Mouse (Mus musculus) forebrain, embryonic 10.5 days (tissue): Measurements from ENCODE around the gene Hoxa7. TPM values are rescaled to one million over a fixed set of nuclear protein-coding genes. Genes with fewer than 3 reads are reported as not detected.

ENCODE experiments used
- DNase-seq: peaks from one replicate; pipeline ENCODE4 v3.0.0-alpha.2; 2017; ENCODE audit warnings: low spot score; ENCODE audit errors: extremely low spot score
- H3K27ac ChIP-seq: fragments of 300-500 bp; sonication (generic); 2 replicates; pipeline ENCODE4 v1.5.1; 2016; ENCODE audit warnings: mild to moderate bottlenecking
- H3K27me3 ChIP-seq: fragments of 300-500 bp; sonication (generic); 2 replicates; pipeline ENCODE4 v1.6.1; 2016; ENCODE audit warnings: mild to moderate bottlenecking; ENCODE audit not compliant: poor library complexity, severe bottlenecking
- H3K36me3 ChIP-seq: fragments of 300-500 bp; sonication (generic); replicated peaks from 2 replicates; pipeline ENCODE4 v1.6.1; 2016; ENCODE audit warnings: mild to moderate bottlenecking, moderate library complexity
- H3K4me1 ChIP-seq: fragments of 300-500 bp; sonication (generic); 2 replicates; pipeline ENCODE4 v1.6.1; 2016
- H3K4me3 ChIP-seq: fragments of 300-500 bp; sonication (generic); 2 replicates; pipeline ENCODE4 v1.5.1; 2016; ENCODE audit warnings: mild to moderate bottlenecking, moderate library complexity
- H3K9me3 ChIP-seq: fragments of 300-500 bp; sonication (generic); 2 replicates; pipeline ENCODE4 v1.6.1; 2016; ENCODE audit warnings: mild to moderate bottlenecking, moderate library complexity
- WGBS: fragments of 180-500 bp; shearing (Covaris S2); methylation state at CpG from one replicate; pipeline ENCODE4 v1.1.7; 2016; 5-methylcytosine and 5-hydroxymethylcytosine counted together
- microRNA counts: library from miRNA; unstranded; fragments of <30 nt; microRNA quantifications from one replicate; lab custom pipeline; 2017
- microRNA-seq: library from miRNA; unstranded; fragments of <30 nt; microRNA quantifications from one replicate; pipeline ENCODE4, GENCODE M21; 2017
- polyA plus RNA-seq: library from polyadenylated mRNA; unstranded; fragments of >200 nt; fragmentation: Nextera tagmentation; extraction: Ambion mirVana; gene quantifications from 2 replicates; pipeline ENCODE4 v1.2.1, GENCODE M21; 2016

The Hoxa7 gene
- polyA plus RNA-seq, 1 experiment from 2014 or later, result not detected

- under 1% methylated on average over 25 of the region's 25 CpGs for WGBS
- H3K4me3 ChIP-seq, result no peak within 1 kb of the TSS; the same call in 1 of the 2 replicates
- DNase-seq, result peak; percentile 36
Measured at GRCm38 (mm10) chr6:52164626-52165440, 56.8 kb downstream of the Hoxa7 start, which contains the start of gene Hoxa2. Gene Hoxa2 (minus strand): TSS chr6:52164831.

More at GRCm38 (mm10) chr6:52164626-52165440, 56.8 kb downstream of the Hoxa7 start, which contains the start of gene Hoxa2:
- H3K27me3 ChIP-seq, result peaks cover 100% of the 10 kb centered on the region
- no peaks in the 10 kb centered on the region for H3K36me3 ChIP-seq
- no peak within 1 kb of the TSS for H3K27ac ChIP-seq
- no peaks in the 10 kb centered on the region for H3K9me3 ChIP-seq
- peaks cover 16% of the 10 kb centered on the region for H3K4me1 ChIP-seq

MicroRNAs within 50 kb of the gene (microRNA counts, 519-probe panel; counts per million panel counts)
- 341 counts per million, percentile 65 among the panel's probes with 10 or more counts for microRNA mmu-miR-196b (lab: Ali Mortazavi, UCI)

Small RNA genes lying within 50 kb of the gene (microRNA-seq; reads per million reads assigned to microRNA genes)
- gene Mir196b, result 64.4 reads per million, percentile 44 among the genes with 10 or more reads in this experiment

Other genes starting within 250 kb of the Hoxa7 start
- gene Skap2, start 209.3 kb downstream of the Hoxa7 start, polyA plus RNA-seq, result 7.7 and 9.0 TPM in 2 replicates
- gene Hoxa1, start 63.5 kb downstream of the Hoxa7 start, polyA plus RNA-seq, result not detected in 2 replicates
- gene Hoxa2, start 57.0 kb downstream of the Hoxa7 start, polyA plus RNA-seq, result not detected in 2 replicates
- not detected in 2 replicates for gene 5730596B20Rik, start 44.4 kb downstream of the Hoxa7 start, polyA plus RNA-seq
- not detected in 2 replicates for gene Hoxa4, start 30.1 kb downstream of the Hoxa7 start, polyA plus RNA-seq
- gene Hoxa5, start 17.3 kb downstream of the Hoxa7 start, polyA plus RNA-seq, result not detected in 2 replicates
- gene Hoxa6, start 13.1 kb downstream of the Hoxa7 start, polyA plus RNA-seq, result not detected in 2 replicates
- gene Hoxa3, start 8.5 kb downstream of the Hoxa7 start, polyA plus RNA-seq, result not detected in 2 replicates
- not detected in 2 replicates for gene Gm28308, start 8.5 kb downstream of the Hoxa7 start, polyA plus RNA-seq
- not detected in 2 replicates for gene Hoxa9, start 9.2 kb upstream of the Hoxa7 start, polyA plus RNA-seq
- gene Hoxa10, start 19.0 kb upstream of the Hoxa7 start, polyA plus RNA-seq, result not detected in 2 replicates
- not detected in 2 replicates for gene Hoxa11, start 24.0 kb upstream of the Hoxa7 start, polyA plus RNA-seq
- not detected in 2 replicates for gene Hoxa13, start 39.0 kb upstream of the Hoxa7 start, polyA plus RNA-seq
- not detected in 2 replicates for gene Evx1, start 91.6 kb upstream of the Hoxa7 start, polyA plus RNA-seq